Mouse (Mus musculus) activated CD4-positive, CD25-positive, alpha-beta regulatory T cell, adult 4 months (primary cell): ENCODE measurements around the gene Sos2. TPM values are rescaled to one million over a fixed set of nuclear protein-coding genes. Genes with fewer than 3 reads are reported as not detected.
"Not testable (repeated sequence)": the region's sequence is repeated elsewhere in the genome, so short reads cannot be mapped to it uniquely, and the experiment has no call there.

Source experiments
- ATAC-seq: one replicate; pipeline ENCODE4 v1.8.0; 2017
- polyA plus RNA-seq, 2 experiments: library from polyadenylated mRNA; unstranded; fragments of 100-300 nt; shearing (Covaris generic); gene quantifications; one replicate each; pipeline ENCODE4 v1.2.1; 2017

Gene Sos2
- polyA plus RNA-seq, 2 experiments from 2014 or later: 10.0 to 13.7 TPM

- no peak for ATAC-seq
Measured at GRCm38 (mm10) chr12:69674576-69675537, 6.8 kb downstream of the Sos2 start.

DNA sequence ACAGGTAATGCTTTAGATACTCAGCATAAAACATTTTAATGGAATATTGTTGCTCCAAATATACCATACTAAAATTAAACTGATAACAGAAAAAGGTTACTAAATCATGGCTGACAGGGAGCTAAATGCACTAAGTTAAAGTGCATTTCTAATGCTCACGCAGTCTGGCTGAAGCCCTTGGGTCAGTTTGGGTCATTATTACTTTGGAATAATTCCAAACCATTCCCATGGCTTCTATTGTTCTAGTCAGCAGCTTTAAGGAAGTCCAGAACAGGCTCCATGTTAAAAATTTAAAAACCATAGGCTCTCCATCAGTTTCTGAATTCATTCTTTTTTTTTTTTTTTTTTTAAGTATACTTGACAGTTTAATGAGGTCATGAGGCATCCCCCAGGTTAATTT is 7.5 kb downstream of the Sos2 start:
- ATAC-seq: no peak

GRCm38 (mm10) chr12:69666721-69667120 is 14.9 kb downstream of the Sos2 start:
- no peak for ATAC-seq

DNA sequence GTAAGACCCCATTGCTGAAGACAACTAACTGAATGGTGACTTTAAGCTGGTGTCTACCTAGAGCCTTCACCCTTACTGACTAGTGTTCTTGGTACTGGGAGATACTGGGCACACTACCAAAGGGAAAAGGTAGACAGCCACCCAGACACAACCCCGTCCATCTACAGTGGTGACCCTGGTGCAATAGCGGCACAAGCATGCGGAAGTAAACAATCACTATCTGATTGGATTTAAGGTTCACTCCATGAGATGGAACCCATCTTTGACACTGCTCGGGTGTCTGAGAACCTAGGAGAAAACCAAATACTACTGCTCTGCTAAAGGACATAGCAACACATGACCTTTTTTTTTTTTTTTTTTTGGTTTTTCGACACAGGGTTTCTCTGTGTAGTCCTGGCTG is 20.0 kb downstream of the Sos2 start:
- ATAC-seq: no peak

GRCm38 (mm10) chr12:69653973-69654372 is 27.7 kb downstream of the Sos2 start:
- ATAC-seq: not testable (repeated sequence)

DNA sequence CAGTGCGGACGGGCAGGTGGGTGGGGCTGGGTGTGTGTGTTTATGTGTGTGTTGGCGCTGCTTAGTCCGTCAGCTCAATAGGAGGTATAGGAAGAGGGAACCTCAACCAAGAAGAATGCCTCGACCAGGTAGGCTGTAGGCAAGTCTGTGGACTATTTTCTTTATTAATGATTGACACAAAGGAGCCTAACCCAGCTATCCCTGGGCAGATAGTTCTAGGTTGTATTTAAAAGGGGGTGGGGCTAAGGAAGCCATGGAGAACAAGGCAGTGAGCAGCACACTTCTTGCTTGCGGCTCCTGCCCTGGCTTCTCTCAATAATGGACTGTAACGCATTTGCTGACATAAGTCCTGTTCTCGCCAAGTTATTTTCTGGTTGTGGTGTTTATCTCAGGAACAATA is 32.1 kb downstream of the Sos2 start:
- ATAC-seq: no peak

- ATAC-seq: no peak
Measured at GRCm38 (mm10) chr12:69645821-69646616, 35.6 kb downstream of the Sos2 start.

- no peak for ATAC-seq
Measured at GRCm38 (mm10) chr12:69644877-69645276, 36.8 kb downstream of the Sos2 start.

GRCm38 (mm10) chr12:69642877-69643276 is 38.8 kb downstream of the Sos2 start:
- ATAC-seq: no peak

- ATAC-seq: peak; percentile 71
Measured at GRCm38 (mm10) chr12:69634761-69635160, 46.9 kb downstream of the Sos2 start.

DNA sequence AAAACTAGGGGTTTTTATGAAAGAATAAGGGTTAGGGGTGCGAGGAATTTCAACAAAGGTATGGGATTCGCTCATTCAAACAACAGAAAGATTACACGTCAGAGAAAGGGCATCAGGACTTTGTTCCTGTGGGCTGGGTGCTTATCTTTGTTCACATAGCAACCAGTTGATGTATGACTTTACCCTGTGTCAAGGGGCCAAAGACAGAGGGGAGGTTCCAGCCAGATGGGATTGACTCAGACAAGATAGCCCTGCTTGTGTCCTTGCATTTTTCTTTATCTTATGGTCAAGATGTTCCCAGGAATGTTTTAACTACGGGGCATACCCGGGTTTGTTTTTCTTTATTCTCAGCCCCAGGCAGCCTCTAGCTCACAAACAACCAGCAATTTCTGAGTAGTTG is 63.1 kb downstream of the Sos2 start:
- ATAC-seq: not testable (repeated sequence)

GRCm38 (mm10) chr12:69604367-69604766 is 77.3 kb downstream of the Sos2 start:
- ATAC-seq: no peak

GRCm38 (mm10) chr12:69597446-69597845 is 84.2 kb downstream of the Sos2 start:
- no peak for ATAC-seq

GRCm38 (mm10) chr12:69593130-69593529 is 88.5 kb downstream of the Sos2 start:
- no peak for ATAC-seq

DNA sequence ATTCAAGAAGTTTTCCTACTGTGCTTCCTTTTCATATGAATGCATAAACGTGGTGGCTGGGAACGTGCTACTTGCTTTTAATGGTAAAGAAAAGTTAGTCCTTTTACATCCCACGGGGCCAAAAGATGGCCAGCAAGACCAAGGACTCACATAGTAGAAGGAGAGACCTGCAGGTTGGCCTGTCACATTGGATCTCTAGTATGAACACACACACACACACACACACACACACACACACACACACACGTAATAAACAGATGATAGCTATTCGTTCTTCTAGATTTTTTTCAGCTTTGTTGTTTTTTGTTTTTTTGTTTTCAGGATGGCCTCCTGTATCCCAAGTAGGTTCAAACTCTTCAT is 98.4 kb downstream of the Sos2 start:
- ATAC-seq: no peak

DNA sequence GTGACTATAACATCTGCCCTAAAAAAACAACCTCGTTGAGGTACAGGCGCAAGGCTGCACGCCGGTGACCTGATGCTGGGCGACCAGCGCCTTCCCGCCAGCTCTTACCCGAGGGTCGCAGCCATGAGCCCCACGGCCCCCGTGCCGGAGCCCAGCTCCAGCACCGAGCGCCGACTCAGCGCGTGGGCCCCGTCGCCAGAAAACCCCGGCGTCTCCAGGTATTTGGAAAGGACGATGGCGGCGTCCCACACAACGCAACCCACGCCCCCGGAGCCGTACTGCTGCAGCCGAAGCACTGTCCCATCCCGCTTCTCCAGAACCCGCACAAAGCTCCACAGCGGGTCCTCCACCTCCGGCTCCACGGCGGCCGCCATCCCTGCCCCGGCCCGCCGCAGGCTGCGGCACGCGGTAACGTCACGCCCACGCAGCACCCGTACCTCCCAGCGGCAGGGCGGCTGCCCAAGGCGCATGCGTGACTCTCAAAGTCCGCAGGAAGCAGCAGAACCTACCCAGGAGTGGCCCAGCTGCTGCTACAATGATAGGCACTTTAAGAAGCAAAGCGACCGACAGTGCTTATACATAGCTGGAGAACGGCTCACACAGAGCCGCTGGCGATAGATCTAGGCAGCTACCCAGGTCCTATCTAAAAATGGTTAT is 98.9 kb downstream of the Sos2 start, which contains the start of gene Vcpkmt:
TSS of gene Vcpkmt (minus strand) at position 416 of the 657 bp plus-strand sequence.
- ATAC-seq: peak; percentile 93

DNA sequence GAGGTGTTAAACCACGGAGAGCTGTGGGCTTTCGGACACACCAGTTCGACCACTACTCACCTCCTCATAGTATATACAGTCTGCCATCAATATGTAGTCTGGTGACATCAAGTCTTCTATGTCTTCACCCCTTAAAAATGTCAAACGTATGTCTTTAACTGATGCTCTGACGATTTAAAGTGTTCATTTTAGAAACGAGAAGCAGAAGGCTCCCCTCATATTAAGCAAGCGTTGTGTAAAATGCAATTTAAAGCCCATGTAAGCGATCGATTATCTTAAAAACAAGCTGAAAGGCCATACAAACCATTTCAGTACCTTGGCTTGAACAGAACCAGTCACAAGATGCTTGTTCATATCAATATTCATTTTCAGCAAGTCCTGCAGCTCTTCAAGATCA is 99.4 kb downstream of the Sos2 start:
- ATAC-seq: no peak

DNA sequence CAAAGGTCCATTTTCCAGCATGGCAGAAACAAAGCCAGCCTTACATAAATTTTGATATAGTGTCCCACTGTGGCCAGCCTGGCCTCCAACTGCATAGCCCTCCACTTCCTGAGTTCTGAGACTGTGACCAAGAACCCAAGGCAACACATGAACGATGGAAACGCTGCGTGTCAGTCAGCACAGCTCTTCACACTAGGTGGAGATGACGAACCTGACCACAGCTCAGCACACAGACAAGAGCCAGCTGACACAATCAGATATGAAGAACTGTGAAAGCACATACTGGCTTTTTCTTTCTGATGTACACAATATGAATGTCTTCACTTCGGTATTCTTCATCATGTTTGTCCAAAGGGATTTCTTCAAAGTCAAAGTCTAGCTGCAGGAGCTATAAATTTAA is 102.0 kb downstream of the Sos2 start:
- no peak for ATAC-seq

DNA sequence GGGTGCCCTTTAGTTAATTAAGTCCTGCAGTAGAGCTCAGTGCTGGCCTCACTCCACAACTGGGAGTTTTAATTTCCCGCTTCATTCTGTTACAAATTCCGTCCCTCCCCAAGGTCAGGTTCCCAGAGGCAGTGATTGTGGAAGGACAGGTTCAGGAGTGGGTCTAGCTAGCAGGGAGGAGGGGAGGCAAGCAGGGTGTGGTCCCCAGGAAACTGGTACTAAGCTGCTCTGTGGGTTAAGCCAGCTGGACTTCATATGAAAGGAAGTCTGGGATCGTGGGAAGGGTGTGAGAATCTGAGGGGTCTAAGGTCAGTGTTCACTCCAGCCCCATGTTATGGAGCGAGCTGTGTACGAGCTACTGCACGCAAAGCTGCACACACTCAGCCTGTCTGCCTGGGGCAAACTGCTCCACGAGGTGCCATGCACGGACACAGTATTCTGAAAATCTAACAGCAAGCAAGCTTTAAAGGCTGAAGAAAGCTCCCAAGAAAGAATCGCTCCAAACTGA is 105.5 kb downstream of the Sos2 start:
- no peak for ATAC-seq

DNA sequence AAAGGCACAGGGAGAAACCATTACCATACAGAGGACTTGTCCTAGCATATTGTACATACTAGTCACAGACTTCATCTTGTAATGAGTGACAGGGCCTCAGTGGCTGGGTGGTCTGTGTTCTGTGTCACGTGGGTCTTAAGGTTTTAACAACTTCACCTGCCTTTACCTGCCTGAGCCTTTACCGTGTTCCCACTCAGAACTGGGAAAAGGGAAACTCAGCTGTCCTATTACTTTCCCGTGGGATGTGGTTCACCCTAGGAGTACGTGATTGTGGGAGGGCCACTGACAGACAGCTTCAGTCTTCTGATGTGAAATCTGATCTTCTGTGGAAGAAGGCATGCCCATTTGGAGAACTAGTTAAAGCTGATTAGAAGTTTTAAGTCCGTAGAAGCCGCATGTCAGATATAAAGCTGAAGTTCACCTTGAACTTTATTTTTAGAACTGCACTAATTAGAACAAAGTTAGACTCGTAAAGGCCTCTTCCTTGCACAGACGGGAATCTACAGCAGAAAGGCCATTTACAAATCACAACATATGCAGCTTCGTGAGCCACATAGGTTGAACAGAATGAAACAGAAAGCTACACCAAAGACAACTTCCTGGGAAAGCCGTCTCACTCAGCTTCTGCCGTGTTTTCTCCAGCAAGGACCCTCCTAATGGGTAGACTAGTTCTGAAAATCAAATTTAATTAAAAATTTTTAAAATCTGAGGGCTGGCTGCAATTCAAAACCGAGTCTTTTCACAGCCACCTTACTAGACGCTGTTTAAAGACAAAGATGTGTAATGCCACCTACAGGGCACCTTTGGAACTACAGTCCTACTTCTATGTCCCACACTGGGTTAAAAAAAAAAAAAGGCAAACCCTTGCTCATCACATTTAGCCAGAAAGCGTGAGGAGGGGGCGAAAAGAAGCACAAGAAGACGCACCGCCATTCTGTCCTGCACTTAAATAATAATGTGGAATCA is 107.5 kb downstream of the Sos2 start:
- peak; percentile 78 for ATAC-seq

DNA sequence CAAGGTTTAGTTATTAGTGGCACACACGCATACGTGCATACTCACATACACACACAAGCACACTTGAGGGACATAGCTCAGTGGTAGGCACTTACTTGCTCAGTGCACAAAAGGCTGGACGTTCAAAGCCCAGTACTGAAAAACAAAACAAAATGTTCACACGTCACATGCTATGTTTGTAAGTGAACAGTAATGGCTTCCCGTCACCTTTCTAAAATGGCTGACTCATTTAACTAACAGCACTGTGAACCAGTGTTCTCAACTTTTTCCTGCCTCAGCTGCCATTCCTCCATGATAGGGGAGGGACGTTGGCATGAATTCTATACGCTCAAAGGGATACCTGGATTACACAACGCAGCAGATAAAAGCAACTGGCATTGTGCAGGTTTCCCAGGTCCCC is 108.4 kb downstream of the Sos2 start:
- ATAC-seq: no peak

DNA sequence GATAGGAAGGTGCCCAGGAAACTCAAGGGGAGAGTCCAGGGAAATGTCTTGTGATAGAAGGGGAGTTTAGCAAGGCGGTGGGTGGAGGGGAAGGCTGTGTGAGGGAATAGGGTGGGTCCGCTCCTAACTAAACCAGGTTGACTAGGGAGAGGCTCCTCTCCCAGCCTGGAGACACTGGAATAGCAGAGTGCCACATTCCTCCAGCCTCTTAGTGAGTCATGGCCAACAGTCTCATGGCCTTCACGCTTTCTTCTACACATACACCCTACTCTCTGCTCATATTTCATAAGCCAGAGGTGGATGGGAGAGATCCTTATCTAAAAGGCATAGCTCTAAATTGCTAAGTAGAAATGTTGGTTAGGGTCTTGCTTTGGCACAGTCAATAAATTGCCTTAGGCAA is 111.7 kb downstream of the Sos2 start:
- ATAC-seq: no peak
